Mouse (Mus musculus) limb, embryonic 14.5 days (tissue): ENCODE measurements around the gene Lysmd2. TPM values are rescaled to one million over a fixed set of nuclear protein-coding genes. Genes with fewer than 3 reads are reported as not detected.

Experiments used
- ATAC-seq: fragments of 200-750 bp; cut with Nextera tagmentation; 2 replicates; pipeline ENCODE4 v1.8.0; 2017; ENCODE audit warnings: low read depth, moderate number of reproducible peaks, moderate TSS enrichment; ENCODE audit not compliant: low FRiP score
- DNase-seq: peaks from one replicate; pipeline ENCODE4 v3.0.0-alpha.2; 2015; ENCODE audit warnings: low spot score
- H3K27ac ChIP-seq: fragments of 300-500 bp; sonication (generic); replicated peaks from 2 replicates; pipeline ENCODE4 v1.5.1; 2014; ENCODE audit warnings: low read depth, mild to moderate bottlenecking, low read length, moderate library complexity, mixed read lengths
- H3K27me3 ChIP-seq: fragments of 300-500 bp; sonication (generic); 2 replicates; pipeline ENCODE4 v1.6.1; 2014; ENCODE audit warnings: low read length, mixed read lengths; ENCODE audit not compliant: control insufficient read depth, insufficient read depth
- H3K36me3 ChIP-seq: fragments of 300-500 bp; sonication (generic); 2 replicates; pipeline ENCODE4 v1.6.1; 2014; ENCODE audit warnings: mild to moderate bottlenecking, low read length, moderate library complexity, mixed read lengths; ENCODE audit not compliant: control insufficient read depth, insufficient read depth
- H3K4me1 ChIP-seq: fragments of 300-500 bp; sonication (generic); 2 replicates; pipeline ENCODE4 v1.6.1; 2014; ENCODE audit warnings: antibody characterized with exemption, low read length, mixed read lengths; ENCODE audit not compliant: control insufficient read depth, insufficient read depth
- H3K4me2 ChIP-seq: fragments of 300-500 bp; sonication (generic); replicated peaks from 2 replicates; pipeline ENCODE4 v1.6.1; 2014; ENCODE audit warnings: low read depth, mild to moderate bottlenecking, low read length, moderate library complexity; ENCODE audit not compliant: severe bottlenecking
- H3K4me3 ChIP-seq: fragments of 300-500 bp; sonication (generic); replicated peaks from 2 replicates; pipeline ENCODE4 v1.5.1; 2014; ENCODE audit warnings: low read length
- H3K9ac ChIP-seq: fragments of 300-500 bp; sonication (generic); 2 replicates; pipeline ENCODE4 v1.6.1; 2014; ENCODE audit warnings: mild to moderate bottlenecking, low read depth, low read length, moderate library complexity; ENCODE audit not compliant: severe bottlenecking
- H3K9me3 ChIP-seq: fragments of 300-500 bp; sonication (generic); 2 replicates; pipeline ENCODE4 v1.6.1; 2016; ENCODE audit warnings: low read length; ENCODE audit not compliant: control insufficient read depth
- POLR2A ChIP-seq: fragments of 200-500 bp; IDR thresholded peaks from 2 replicates; pipeline ENCODE4 v1.8.0; 2012; ENCODE audit warnings: inconsistent platforms, mild to moderate bottlenecking, moderate library complexity, borderline replicate concordance; ENCODE audit not compliant: insufficient read depth, insufficient read length; ENCODE audit errors: extremely low read depth
- WGBS: fragments of 180-500 bp; shearing (Covaris S2); extraction: QIAGEN DNeasy Blood & Tissue Kit; methylation state at CpG from one replicate; pipeline ENCODE4 v1.1.7; 2014; 5-methylcytosine and 5-hydroxymethylcytosine counted together
- polyA plus RNA-seq, 2 experiments: library from polyadenylated mRNA; depleted of rRNA in 1 of 2; stranded (reverse) in 1 of 2; unstranded in 1 of 2; fragments of >200 nt; fragmentation: Nextera tagmentation in 1 of 2; extraction: Ambion mirVana in 1 of 2; gene quantifications; 2 replicates each; pipeline versions ENCODE4 v1.2.1 to v1.2.3; 2012 to 2014

Gene Lysmd2
- polyA plus RNA-seq, 2 experiments: 32.8 to 54.3 TPM

DNA sequence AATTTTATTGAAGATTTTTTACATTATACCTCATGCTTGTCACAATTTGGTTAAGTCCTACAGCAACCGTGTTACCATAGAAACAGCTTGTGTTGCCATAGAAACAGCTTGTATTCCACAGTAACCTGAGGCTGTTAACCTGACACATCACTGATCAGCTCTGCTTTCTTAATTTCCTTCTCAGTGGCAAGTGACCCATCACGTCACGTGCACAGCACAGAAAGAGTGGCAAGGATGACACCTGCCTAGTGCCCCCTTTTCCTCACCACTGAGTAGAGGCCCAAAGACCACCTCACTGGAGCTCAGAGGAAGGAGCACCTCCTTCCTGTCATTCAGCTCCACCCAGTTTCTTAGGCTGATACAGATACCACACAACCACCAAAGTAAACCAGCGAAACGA, 32.1 kb upstream of the Lysmd2 start:
- H3K4me3 ChIP-seq: no peak overlapping the region
- H3K4me2 ChIP-seq: no peak overlapping the region
- no peak for TF ChIP-seq POLR2A
- no peak overlapping the region for H3K27ac ChIP-seq
- WGBS: 86% methylated on average over 5 of the region's 5 CpGs
- H3K9ac ChIP-seq: no peak overlapping the region
- no peak for DNase-seq
- no peaks in the 10 kb centered on the region for H3K9me3 ChIP-seq
- ATAC-seq: no peak
- no peaks in the 10 kb centered on the region for H3K27me3 ChIP-seq
- peaks cover 14% of the 10 kb centered on the region; the same call in 1 of the 2 replicates for H3K36me3 ChIP-seq
- H3K4me1 ChIP-seq: no peaks in the 10 kb centered on the region

DNA sequence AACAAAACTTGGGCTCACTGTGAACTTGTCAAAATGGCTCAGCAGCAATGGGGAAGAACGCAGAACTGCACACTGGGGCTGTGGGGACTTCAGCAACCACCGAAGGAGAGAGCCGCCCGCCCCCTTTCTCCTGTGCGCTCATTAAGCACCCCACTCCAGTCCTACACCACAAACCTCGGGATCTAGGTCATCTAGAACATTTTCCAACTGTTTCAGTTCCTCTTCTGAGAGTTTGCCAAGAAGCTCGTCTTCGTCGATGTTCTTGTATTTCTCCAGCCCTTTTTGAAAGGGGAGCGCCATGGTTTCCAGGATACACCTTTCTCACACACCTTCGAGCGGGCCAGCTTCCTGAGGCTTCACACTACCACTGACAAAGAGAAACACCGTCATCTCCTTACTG, 28.5 kb upstream of the Lysmd2 start:
- Histone ChIP-seq H3K27ac (no peak overlapping the region), H3K36me3 (peaks cover 9% of the 10 kb centered on the region; the same call in 1 of the 2 replicates), H3K9me3 (no peaks in the 10 kb centered on the region), H3K4me2 (no peak overlapping the region), H3K9ac (no peak overlapping the region), H3K27me3 (no peaks in the 10 kb centered on the region), H3K4me3 (no peak overlapping the region), H3K4me1 (0 out of 2 replicates have a peak, but pooled peaks cover 11% of the 10 kb centered on the region)
- no peak for ATAC-seq
- WGBS: 90% methylated on average over 13 of the region's 13 CpGs
- DNase-seq: no peak
- no peak for TF ChIP-seq POLR2A

DNA sequence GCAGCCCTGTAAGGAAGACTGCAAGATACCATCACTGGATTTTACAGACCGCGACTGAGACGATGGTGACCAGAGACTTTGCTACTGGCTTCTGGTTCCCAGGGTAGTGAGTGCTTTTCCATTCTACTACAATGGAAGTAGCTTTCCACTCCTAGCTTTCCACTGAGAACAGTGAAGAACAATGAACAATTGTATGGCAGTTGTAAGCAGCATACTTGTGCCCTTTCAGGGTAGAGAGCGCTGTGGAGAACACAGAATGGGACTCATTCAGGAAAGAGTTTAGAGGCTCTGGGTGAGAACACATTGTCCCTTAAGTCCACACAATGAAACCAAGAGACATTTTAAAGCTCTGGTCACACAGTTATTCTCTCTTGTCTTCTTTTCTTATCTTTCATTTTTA, 27.9 kb upstream of the Lysmd2 start:
- no peak for TF ChIP-seq POLR2A
- DNase-seq (no peak), ATAC-seq (no peak)
- H3K4me2 ChIP-seq: no peak overlapping the region
- no peak overlapping the region for H3K4me3 ChIP-seq
- no peaks in the 10 kb centered on the region for H3K27me3 ChIP-seq
- H3K27ac ChIP-seq: no peak overlapping the region
- H3K36me3 ChIP-seq: peaks cover 6% of the 10 kb centered on the region; the same call in 1 of the 2 replicates
- no peaks in the 10 kb centered on the region for H3K9me3 ChIP-seq
- H3K9ac ChIP-seq: no peak overlapping the region
- H3K4me1 ChIP-seq: 0 out of 2 replicates have a peak, but pooled peaks cover 11% of the 10 kb centered on the region
- WGBS: 88% methylated on average over 4 of the region's 4 CpGs

DNA sequence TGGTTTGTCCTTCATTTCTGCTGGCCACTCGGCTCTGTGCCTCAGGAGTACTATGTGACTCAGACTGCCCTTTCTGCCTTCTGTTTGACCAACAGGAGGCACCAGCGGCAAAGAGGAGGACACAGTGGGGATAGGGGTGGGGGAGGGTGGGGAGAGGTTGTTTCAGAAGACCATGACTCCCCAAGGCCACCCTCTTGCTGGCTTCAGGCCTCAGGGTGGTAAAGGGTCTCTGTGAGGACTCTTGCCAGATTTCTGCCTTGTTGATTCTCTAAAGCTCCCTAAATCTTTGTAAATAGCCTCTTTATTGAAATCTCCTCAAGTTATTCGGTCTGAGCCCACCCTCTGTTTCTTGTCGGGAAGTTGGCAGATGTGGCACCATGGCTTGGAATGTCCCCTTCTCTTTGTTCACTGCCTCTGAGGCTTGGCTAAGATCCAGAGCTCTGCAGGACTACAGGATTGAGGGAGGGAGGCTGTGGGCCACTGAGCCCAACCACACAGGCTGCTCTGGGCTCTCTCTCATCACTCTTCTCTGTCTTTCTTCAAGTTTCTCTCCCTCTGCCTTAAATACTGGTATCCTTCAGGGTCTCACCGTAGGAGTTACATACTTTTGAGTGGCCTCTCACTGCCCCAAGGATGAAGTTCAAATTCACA, 26.2 kb upstream of the Lysmd2 start:
- WGBS: 50% methylated on average over 5 of the region's 5 CpGs
- peaks cover 3% of the 10 kb centered on the region; the same call in 1 of the 2 replicates for H3K36me3 ChIP-seq
- no peaks in the 10 kb centered on the region for H3K27me3 ChIP-seq
- H3K27ac ChIP-seq: no peak overlapping the region
- no peak overlapping the region for H3K9ac ChIP-seq
- DNase-seq (peak; percentile 48), ATAC-seq (0 out of 2 replicates have a peak, but pooled peaks have one; percentile 62)
- H3K4me1 ChIP-seq: 0 out of 2 replicates have a peak, but pooled peaks cover 11% of the 10 kb centered on the region
- TF ChIP-seq POLR2A: no peak
- H3K4me2 ChIP-seq: no peak overlapping the region
- no peak overlapping the region for H3K4me3 ChIP-seq
- no peaks in the 10 kb centered on the region for H3K9me3 ChIP-seq

DNA sequence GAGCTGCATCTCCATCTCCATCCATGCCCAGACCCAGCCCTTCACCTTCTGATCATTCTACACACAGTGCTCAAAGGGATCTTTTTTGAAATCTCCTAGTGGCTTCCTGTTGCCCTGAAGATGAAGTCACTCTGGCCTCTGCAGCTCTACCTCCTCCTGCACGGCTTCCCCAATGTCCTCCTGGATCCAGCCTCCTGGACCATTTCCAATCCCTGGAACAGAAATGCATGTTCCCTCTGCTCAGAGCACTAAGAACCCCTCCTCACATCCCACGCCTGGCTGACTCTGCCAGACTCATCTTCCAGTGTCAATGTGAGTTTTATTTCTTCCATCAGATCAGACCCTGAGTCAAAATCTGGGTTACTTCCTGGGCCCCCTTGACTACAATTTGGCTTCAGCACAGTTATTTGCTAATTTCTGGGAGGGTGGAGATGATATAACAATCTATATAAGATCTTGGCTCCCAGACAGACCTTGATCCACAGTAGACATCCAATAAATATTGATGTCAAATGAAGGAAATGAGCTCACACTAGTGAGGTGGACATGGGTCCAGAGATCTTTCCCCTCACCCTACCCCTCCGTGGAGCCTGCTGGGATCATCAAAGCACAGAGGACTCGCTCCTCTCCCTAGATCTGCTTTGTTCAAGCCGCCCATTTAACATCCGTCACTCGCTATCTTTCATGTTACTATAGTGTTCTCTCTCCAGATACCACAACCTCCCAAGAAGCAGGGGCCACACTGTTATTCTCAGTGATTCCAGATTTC, 25.2 kb upstream of the Lysmd2 start:
- no peak overlapping the region for H3K9ac ChIP-seq
- no peaks in the 10 kb centered on the region for H3K9me3 ChIP-seq
- no peak overlapping the region for H3K4me3 ChIP-seq
- 75% methylated on average over 7 of the region's 7 CpGs for WGBS
- ATAC-seq: no peak
- no peaks in the 10 kb centered on the region for H3K27me3 ChIP-seq
- 0 out of 2 replicates have a peak, but pooled peaks cover 11% of the 10 kb centered on the region for H3K4me1 ChIP-seq
- no peak overlapping the region for H3K27ac ChIP-seq
- peak; percentile 42 for DNase-seq
- TF ChIP-seq POLR2A: no peak
- no peaks in the 10 kb centered on the region for H3K36me3 ChIP-seq
- H3K4me2 ChIP-seq: no peak overlapping the region
